8 mouse cellular contexts compared by ENCODE assay signal in the genomic region with DNA sequence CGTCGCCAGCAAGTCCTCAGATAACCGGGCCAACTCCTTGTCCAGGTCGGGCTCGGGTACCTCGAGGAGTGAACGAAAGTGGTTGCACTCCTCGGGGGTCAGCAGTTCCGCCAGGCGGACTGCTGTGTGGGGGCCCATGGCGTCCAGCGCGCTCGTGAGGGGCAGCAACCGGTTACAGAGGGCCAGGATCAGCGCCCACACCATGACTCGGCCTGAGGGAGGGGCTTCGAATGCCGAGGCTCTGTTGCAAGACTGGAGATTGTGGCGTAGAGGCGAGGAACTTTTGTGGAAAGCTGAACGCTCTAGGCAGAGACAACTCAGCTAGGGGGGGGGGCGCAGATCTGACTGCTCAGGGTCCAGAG. TPM values are rescaled to one million over a fixed set of nuclear protein-coding genes. Genes with fewer than 3 reads are reported as not detected.
DNase-seq lines count a peak whose midpoint lies in the region; ATAC-seq and TF ChIP-seq lines count a peak whose summit lies in the region.

A gene (minus strand): TSS at position 204 of the 362 bp plus-strand sequence.

- in situ Hi-C loops in ES-E14 (cut with MboI; ENCODE audit: low sequenced_read_pairs in 2 of 2, unreplicated experiment in 2 of 2): no loop called here

- 1% methylated on average over 23 of the region's 23 CpGs for WGBS in lung, embryonic 15.5 days

- DNase-seq in ES-E14 (ENCODE audit: low read depth, low spot score): no peak
- peak; percentile 30 for DNase-seq in ZHBTc4 (ENCODE audit: low read depth, low spot score)
- peak; percentile 45 to 49 for DNase-seq in heart, postnatal 14 days
- DNase-seq in layer of hippocampus, adult 9-11 months: no peak
- no peak for DNase-seq in right cerebral cortex, postnatal 25 days
- DNase-seq in T-cell, adult 2 months (ENCODE audit: low spot score): no peak
- DNase-seq in adrenal gland, postnatal 25 days: no peak

- peak within 1 kb of the TSS; percentile 67 for H3K9ac ChIP-seq in ES-E14 (ENCODE audit: insufficient read depth, low read depth, low read length, poor library complexity, severe bottlenecking)
- peak within 1 kb of the TSS; percentile 25 for H3K9ac ChIP-seq in lung, embryonic 15.5 days

- no peaks in the 10 kb centered on the region for H3K36me3 ChIP-seq in ES-E14 (ENCODE audit: control insufficient read depth, insufficient read depth, low read length, poor library complexity, severe bottlenecking)
- H3K36me3 ChIP-seq in lung, embryonic 15.5 days: no peaks in the 10 kb centered on the region; the same call in 1 of the 2 replicates

- peak within 1 kb of the TSS; percentile 97 for H3K4me2 ChIP-seq in lung, embryonic 15.5 days

- peaks cover 95% of the 10 kb centered on the region for H3K27me3 ChIP-seq in lung, embryonic 15.5 days

- no peak within 1 kb of the TSS for H3K27ac ChIP-seq in ES-E14 (ENCODE audit: insufficient read depth, low read depth, low read length, poor library complexity, severe bottlenecking)
- H3K27ac ChIP-seq in lung, embryonic 15.5 days: no peak within 1 kb of the TSS

- H3K9me3 ChIP-seq in ES-E14 (ENCODE audit: control insufficient read depth, insufficient read depth, low read depth, low read length): no peaks in the 10 kb centered on the region
- no peaks in the 10 kb centered on the region for H3K9me3 ChIP-seq in lung, embryonic 15.5 days

- ATAC-seq in lung, embryonic 15.5 days (ENCODE audit: borderline replicate concordance, extremely low read depth, low FRiP score, low TSS enrichment): peak; percentile 43

- peak within 1 kb of the TSS; percentile 63 to 68 for H3K4me3 ChIP-seq in ES-E14 (ENCODE audit: insufficient read depth in 1 of 2, low read depth in 1 of 2, low read length in 2 of 2, poor library complexity in 1 of 2, severe bottlenecking in 1 of 2)
- H3K4me3 ChIP-seq in lung, embryonic 15.5 days: peak within 1 kb of the TSS; percentile 46

- intact Hi-C loops in heart, postnatal 14 days (cut with DNase I): loop anchor here (5.0 kb wide), 2 partner anchors 60 to 150 kb away; no protein-coding TSS in a partner anchor

- H3K4me1 ChIP-seq in ES-E14 (ENCODE audit: control insufficient read depth in 2 of 2, insufficient read depth in 2 of 2, low read length in 2 of 2, poor library complexity in 1 of 2): peaks cover 0 to 8% of the 10 kb centered on the region in 2 experiments; a peak in 1 of 4 replicates
- peaks cover 22% of the 10 kb centered on the region for H3K4me1 ChIP-seq in lung, embryonic 15.5 days

TF ChIP-seq in ES-E14, 5 proteins besides CTCF, POLR2A, EP300 and RAD21:
- no peak for TF ChIP-seq ZC3H11A (IDR thresholded peaks at IDR 0.05; ENCODE audit: borderline replicate concordance, low read depth, low read length)
- no peak for TF ChIP-seq ZNF384 (IDR thresholded peaks at IDR 0.05; ENCODE audit: low read depth, low read length)
- no peak for TF ChIP-seq CHD2 (IDR thresholded peaks at IDR 0.05; ENCODE audit: low read depth, low read length)
- TF ChIP-seq MAFK (IDR thresholded peaks at IDR 0.05; ENCODE audit: insufficient read depth, low read depth, low read length): no peak
- TF ChIP-seq HCFC1 (IDR thresholded peaks at IDR 0.05; ENCODE audit: borderline replicate concordance, insufficient read depth, low read length): no peak
TF ChIP-seq in ES-E14: peak in this region for 0.

RNA-seq across cellular contexts. Expression of the gene that starts here (rescaled TPM):
- total RNA-seq in ES-E14 (2012; rRNA removed): not detected in 2 replicates
- not detected for total RNA-seq in heart, postnatal 14 days (2021)
- 0.19 TPM in 1 of 2 replicates, not detected in the other for polyA plus RNA-seq in lung, embryonic 15.5 days (2015; fragmentation: Nextera tagmentation; extraction: Ambion mirVana)
- not detected in 2 replicates for total RNA-seq in adrenal gland, postnatal 25 days (2021)

Comparison
In these comparisons a context has a peak if more than half of its experiments do, and no peak if none do; other contexts are left out.
1. Peak in DNase-seq in heart, postnatal 14 days; RNA of the gene not detected or under 1 TPM.
2. Peak in ATAC-seq, H3K4me3 ChIP-seq, H3K9ac ChIP-seq and H3K4me2 ChIP-seq in lung, embryonic 15.5 days; RNA of the gene not detected or under 1 TPM.